Mouse (Mus musculus) ES-Bruce4 (cell line): ENCODE results near the gene Map3k5. TPM values are rescaled to one million over a fixed set of nuclear protein-coding genes. Genes with fewer than 3 reads are reported as not detected.

ENCODE experiments used
- H3K27ac ChIP-seq: 2 replicates; pipeline ENCODE4 v1.5.1; 2012; ENCODE audit warnings: low read length, inconsistent platforms; ENCODE audit not compliant: insufficient read depth
- H3K27me3 ChIP-seq: 2 replicates; pipeline ENCODE4 v1.6.1; 2012; ENCODE audit warnings: mild to moderate bottlenecking, low read length, inconsistent platforms; ENCODE audit not compliant: control insufficient read depth, poor library complexity, insufficient read depth, severe bottlenecking
- H3K36me3 ChIP-seq: 2 replicates; pipeline ENCODE4 v1.6.1; 2012; ENCODE audit warnings: inconsistent platforms, mild to moderate bottlenecking, low read length, moderate library complexity; ENCODE audit not compliant: control insufficient read depth, poor library complexity, insufficient read depth, severe bottlenecking
- H3K4me1 ChIP-seq: one replicate; pipeline ENCODE4 v1.8.1; 2011; ENCODE audit warnings: low read length; ENCODE audit not compliant: control insufficient read depth, insufficient read depth
- H3K4me3 ChIP-seq: 2 replicates; pipeline ENCODE4 v1.5.1; 2011; ENCODE audit warnings: low read depth, mild to moderate bottlenecking, low read length
- H3K9ac ChIP-seq: 2 replicates; pipeline ENCODE4 v1.6.1; 2012; ENCODE audit warnings: low read depth, mild to moderate bottlenecking, inconsistent platforms; ENCODE audit not compliant: poor library complexity, severe bottlenecking
- H3K9me3 ChIP-seq: replicated peaks from 2 replicates; pipeline ENCODE4 v1.6.1; 2012; ENCODE audit warnings: mild to moderate bottlenecking, low read length, inconsistent platforms; ENCODE audit not compliant: control insufficient read depth, poor library complexity, insufficient read depth, severe bottlenecking
- CTCF ChIP-seq: IDR thresholded peaks from one replicate; pipeline ENCODE4 v1.8.1; 2011; ENCODE audit warnings: low read depth, low read length
- EP300 ChIP-seq: IDR thresholded peaks from 2 replicates; pipeline ENCODE4 v1.6.1; 2011; ENCODE audit warnings: low read depth, low read length; ENCODE audit not compliant: insufficient read depth
- POLR2A ChIP-seq: IDR thresholded peaks from one replicate; pipeline ENCODE4 v1.8.1; 2011; ENCODE audit warnings: low read length; ENCODE audit not compliant: insufficient read depth
- polyA plus RNA-seq: library from polyadenylated mRNA; stranded (reverse); fragments of >200 nt; gene quantifications from 2 replicates; pipeline ENCODE4 v1.2.4, GENCODE M21; 2011; ENCODE audit warnings: low read depth; ENCODE audit not compliant: missing spikeins, insufficient read depth, insufficient read length

Map3k5 gene
- polyA plus RNA-seq, 1 experiment: 9.7 TPM

DNA sequence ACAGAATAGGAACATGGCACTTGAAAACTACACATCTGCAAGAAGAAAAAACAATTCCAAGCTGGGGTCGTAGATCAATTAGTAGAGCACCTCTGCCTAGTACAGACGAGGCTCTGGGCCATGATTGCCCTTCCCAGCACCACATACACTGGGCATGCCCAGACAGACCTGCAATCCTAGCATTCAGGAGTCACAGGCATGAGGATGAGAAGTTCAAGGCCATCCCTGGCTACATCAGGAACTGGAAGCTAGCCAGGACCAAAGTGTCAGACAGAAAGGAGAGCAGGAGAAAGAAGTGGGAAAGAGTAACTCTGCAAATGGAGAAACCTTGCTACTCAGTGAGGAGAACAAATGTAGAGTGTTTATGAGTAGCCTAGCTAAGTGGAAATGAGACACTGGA is 34.1 kb upstream of the Map3k5 start:
- Histone ChIP-seq H3K9ac (no peak overlapping the region), H3K9me3 (no peaks in the 10 kb centered on the region), H3K4me3 (no peak overlapping the region), H3K36me3 (no peaks in the 10 kb centered on the region; the same call in 1 of the 2 replicates), H3K27ac (no peak overlapping the region), H3K27me3 (no peaks in the 10 kb centered on the region), H3K4me1 (no peaks in the 10 kb centered on the region)
- no peak for TF ChIP-seq POLR2A
- TF ChIP-seq EP300: no peak
- no peak for TF ChIP-seq CTCF

DNA sequence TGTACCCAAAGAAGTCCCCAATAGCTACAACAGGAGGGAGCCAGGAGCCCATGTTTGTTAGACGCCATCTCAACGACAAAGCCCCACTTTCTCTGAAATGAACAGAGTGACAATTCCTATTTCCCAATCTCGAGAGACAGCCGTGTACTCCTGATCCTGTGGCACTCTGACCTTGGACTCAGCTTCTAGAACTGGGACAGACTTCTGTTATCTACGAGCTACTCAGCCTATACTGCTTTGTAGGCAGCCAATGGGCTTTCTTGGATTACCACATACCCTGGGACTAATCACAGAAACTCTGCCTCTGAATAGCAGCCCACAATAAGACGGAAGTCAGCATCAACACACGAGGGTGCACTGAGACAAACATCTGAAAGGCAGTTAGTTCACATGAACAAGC is 32.3 kb upstream of the Map3k5 start:
- Histone ChIP-seq H3K27me3 (no peaks in the 10 kb centered on the region), H3K4me3 (no peak overlapping the region), H3K9ac (no peak overlapping the region), H3K27ac (no peak overlapping the region), H3K9me3 (no peaks in the 10 kb centered on the region), H3K4me1 (no peaks in the 10 kb centered on the region), H3K36me3 (no peaks in the 10 kb centered on the region)
- TF ChIP-seq CTCF: no peak
- TF ChIP-seq EP300: no peak
- no peak for TF ChIP-seq POLR2A

DNA sequence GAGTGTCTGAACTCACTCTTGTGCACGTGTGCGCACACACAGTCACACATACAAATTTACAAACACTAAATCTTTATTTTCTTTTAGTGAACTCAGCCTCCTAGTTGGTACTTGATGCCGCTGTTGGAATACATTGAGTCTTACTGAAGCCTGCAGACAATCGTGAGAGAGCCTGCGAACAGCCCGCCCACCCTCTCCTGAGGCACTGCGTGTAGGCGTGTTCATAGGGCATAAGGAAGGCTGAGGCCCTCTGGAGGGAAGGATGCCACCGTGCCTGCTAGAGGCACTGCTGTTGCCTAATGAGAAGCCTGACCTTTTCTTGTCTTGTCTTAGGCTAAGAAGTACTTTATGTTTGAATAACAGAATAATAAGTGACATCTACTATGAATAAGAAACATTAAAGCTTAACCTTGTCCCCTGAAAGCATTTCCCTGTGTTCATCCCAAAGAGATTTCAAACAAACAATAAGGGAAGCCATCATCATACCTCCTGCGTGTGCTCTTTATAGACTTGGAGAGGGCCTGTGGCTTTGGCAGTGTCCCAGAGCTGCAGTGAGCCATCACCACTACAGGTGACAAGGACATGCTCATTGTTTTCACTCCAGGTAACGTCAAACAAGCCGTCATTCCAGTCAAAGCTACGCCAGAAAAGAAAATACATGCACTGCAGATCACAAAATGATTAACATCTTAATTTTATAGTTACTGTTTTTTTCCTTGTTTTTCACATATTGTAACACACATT is 30.0 kb upstream of the Map3k5 start:
- no peaks in the 10 kb centered on the region for H3K4me1 ChIP-seq
- TF ChIP-seq CTCF (no peak), EP300 (no peak), POLR2A (no peak)
- no peaks in the 10 kb centered on the region for H3K9me3 ChIP-seq
- H3K36me3 ChIP-seq: no peaks in the 10 kb centered on the region
- H3K27me3 ChIP-seq: no peaks in the 10 kb centered on the region
- H3K4me3 ChIP-seq: no peak overlapping the region
- H3K27ac ChIP-seq: no peak overlapping the region
- H3K9ac ChIP-seq: no peak overlapping the region

DNA sequence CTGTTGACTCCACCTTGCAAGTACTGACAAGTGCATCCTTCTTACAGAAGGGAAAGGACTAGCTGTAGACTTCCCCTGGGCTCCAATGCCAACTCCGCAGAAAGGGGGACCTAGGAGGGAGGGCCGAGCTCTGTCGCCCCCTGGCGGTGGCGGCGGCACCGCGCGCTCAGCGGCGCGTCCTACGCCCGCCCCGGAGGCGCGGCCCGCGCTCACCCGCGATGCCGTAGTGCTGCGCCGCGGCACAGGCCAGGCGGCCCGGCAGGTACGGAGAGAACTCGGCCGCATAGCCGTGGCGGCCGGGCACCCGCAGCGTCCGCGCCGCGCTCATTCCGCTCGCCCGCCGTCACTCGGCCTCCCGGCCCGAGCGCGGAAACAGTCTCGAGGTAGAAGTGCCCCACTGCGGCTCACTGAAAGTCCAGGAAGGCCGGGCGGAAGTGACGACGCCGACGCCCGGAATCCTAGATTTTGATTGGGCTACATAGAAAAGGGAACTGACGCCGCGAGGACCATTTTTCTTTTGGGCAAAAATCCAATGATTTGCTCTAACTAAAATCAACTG is 26.9 kb upstream of the Map3k5 start, which contains the start of gene Pex7:
Gene Pex7 (minus strand): TSS at position 444 of the 559 bp plus-strand sequence.
- H3K4me1 ChIP-seq: no peaks in the 10 kb centered on the region
- peak; percentile 81 for TF ChIP-seq CTCF
- TF ChIP-seq EP300: no peak
- no peak for TF ChIP-seq POLR2A
- no peak within 1 kb of the TSS for H3K27ac ChIP-seq
- H3K9ac ChIP-seq: peak within 1 kb of the TSS; percentile 84
- no peaks in the 10 kb centered on the region for H3K9me3 ChIP-seq
- peak within 1 kb of the TSS; percentile 92 for H3K4me3 ChIP-seq
- H3K36me3 ChIP-seq: no peaks in the 10 kb centered on the region
- H3K27me3 ChIP-seq: no peaks in the 10 kb centered on the region

DNA sequence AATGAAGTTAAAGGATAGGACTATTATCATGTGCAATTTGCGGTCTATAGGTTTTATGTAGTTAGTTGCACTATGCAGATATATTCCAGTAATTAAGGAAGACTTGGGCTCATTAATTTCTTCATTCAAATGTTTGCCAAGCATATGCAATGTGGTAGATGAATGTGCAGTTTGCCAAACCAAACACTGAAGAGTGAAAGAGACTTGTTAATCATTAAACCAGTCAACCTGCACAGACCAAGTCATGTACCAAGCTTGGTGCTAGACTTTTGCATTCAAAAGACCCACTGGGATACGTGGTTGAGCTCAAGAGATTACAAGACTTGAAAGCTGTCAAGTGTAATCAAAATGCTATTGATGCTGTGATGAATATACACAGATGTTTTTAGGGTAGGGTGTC is 26.2 kb upstream of the Map3k5 start:
- H3K4me3 ChIP-seq: no peak overlapping the region
- no peaks in the 10 kb centered on the region for H3K4me1 ChIP-seq
- TF ChIP-seq POLR2A: no peak
- no peak overlapping the region for H3K27ac ChIP-seq
- no peaks in the 10 kb centered on the region for H3K27me3 ChIP-seq
- H3K9ac ChIP-seq: no peak overlapping the region
- H3K9me3 ChIP-seq: no peaks in the 10 kb centered on the region
- no peaks in the 10 kb centered on the region for H3K36me3 ChIP-seq

DNA sequence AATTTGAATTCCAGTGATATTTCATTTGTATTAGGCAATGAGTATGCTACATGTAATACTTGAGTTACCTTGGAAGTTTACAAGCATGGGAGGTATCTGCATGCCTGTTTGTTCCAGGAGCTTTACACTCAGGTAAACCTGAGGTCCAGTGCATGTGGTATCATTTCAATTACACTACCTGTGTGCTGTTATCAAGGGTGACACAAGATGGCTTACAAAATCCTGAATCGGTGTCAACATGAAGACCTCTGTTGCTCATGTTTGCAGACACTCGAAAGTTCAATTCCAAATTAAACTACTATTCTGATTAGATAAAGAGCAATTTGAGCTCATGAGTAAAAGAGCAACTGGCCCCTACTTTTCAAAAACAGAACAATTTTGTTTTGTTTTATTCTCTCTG is 23.8 kb upstream of the Map3k5 start:
- Histone ChIP-seq H3K4me3 (no peak overlapping the region), H3K36me3 (no peaks in the 10 kb centered on the region), H3K4me1 (no peaks in the 10 kb centered on the region), H3K27me3 (no peaks in the 10 kb centered on the region), H3K27ac (no peak overlapping the region), H3K9me3 (no peaks in the 10 kb centered on the region), H3K9ac (no peak overlapping the region)
- TF ChIP-seq POLR2A: no peak
- no peak for TF ChIP-seq CTCF
- no peak for TF ChIP-seq EP300
